In genomic region chr9:95510693-95511404, GRCm38 (mm10) we compare ENCODE assay signal across 8 mouse cellular contexts. TPM values are rescaled to one million over a fixed set of nuclear protein-coding genes. Genes with fewer than 3 reads are reported as not detected.
DNase-seq lines count a peak whose midpoint lies in the region; ATAC-seq lines count a peak whose summit lies in the region.

No protein-coding gene starts in this region.

- ATAC-seq in embryonic facial prominence, embryonic 14.5 days (ENCODE audit: low read depth) = no peak
- peak; percentile 18; the same call in 1 of the 2 replicates for ATAC-seq in limb, embryonic 12.5 days (ENCODE audit: insufficient number of reproducible peaks, insufficient read depth, low FRiP score, low TSS enrichment, low read depth)
- peak; percentile 18 for ATAC-seq in neural tube, embryonic 15.5 days (ENCODE audit: low FRiP score)

- peaks cover 16% of the 10 kb centered on the region for H3K4me1 ChIP-seq in embryonic facial prominence, embryonic 14.5 days (ENCODE audit: control insufficient read depth, insufficient read depth, low read length)
- H3K4me1 ChIP-seq in limb, embryonic 12.5 days (replicated peaks) = peaks cover 18% of the 10 kb centered on the region
- H3K4me1 ChIP-seq in neural tube, embryonic 15.5 days = peaks cover 21% of the 10 kb centered on the region

- 7% methylated on average over 21 of the region's 21 CpGs for WGBS in embryonic facial prominence, embryonic 14.5 days
- 5% methylated on average over 21 of the region's 21 CpGs for WGBS in limb, embryonic 12.5 days
- WGBS in neural tube, embryonic 15.5 days = 9% methylated on average over 21 of the region's 21 CpGs

- H3K27ac ChIP-seq in embryonic facial prominence, embryonic 14.5 days (replicated peaks; ENCODE audit: low read depth, low read length) = peak overlapping the region; percentile 91
- peak overlapping the region; percentile 92; the same call in 1 of the 2 replicates for H3K27ac ChIP-seq in limb, embryonic 12.5 days
- peak overlapping the region; percentile 95; the same call in 1 of the 2 replicates for H3K27ac ChIP-seq in neural tube, embryonic 15.5 days (replicated peaks)

- peak overlapping the region; percentile 94 for H3K4me2 ChIP-seq in embryonic facial prominence, embryonic 14.5 days (ENCODE audit: low read depth, low read length)
- H3K4me2 ChIP-seq in limb, embryonic 12.5 days = peak overlapping the region; percentile 88
- H3K4me2 ChIP-seq in neural tube, embryonic 15.5 days = peak overlapping the region; percentile 97

- H3K9me3 ChIP-seq in embryonic facial prominence, embryonic 14.5 days (ENCODE audit: control insufficient read depth, low read length) = no peaks in the 10 kb centered on the region
- H3K9me3 ChIP-seq in limb, embryonic 12.5 days = no peaks in the 10 kb centered on the region
- no peaks in the 10 kb centered on the region for H3K9me3 ChIP-seq in neural tube, embryonic 15.5 days (replicated peaks)

- no peaks in the 10 kb centered on the region for H3K27me3 ChIP-seq in embryonic facial prominence, embryonic 14.5 days (replicated peaks; ENCODE audit: control insufficient read depth, insufficient read depth, low read length)
- H3K27me3 ChIP-seq in limb, embryonic 12.5 days = no peaks in the 10 kb centered on the region
- H3K27me3 ChIP-seq in neural tube, embryonic 15.5 days (replicated peaks) = no peaks in the 10 kb centered on the region

- H3K4me3 ChIP-seq in embryonic facial prominence, embryonic 14.5 days (ENCODE audit: low read depth, low read length) = peak overlapping the region; percentile 99
- H3K4me3 ChIP-seq in limb, embryonic 12.5 days (replicated peaks) = peak overlapping the region; percentile 96
- H3K4me3 ChIP-seq in neural tube, embryonic 15.5 days (replicated peaks) = peak overlapping the region; percentile 97

- H3K36me3 ChIP-seq in embryonic facial prominence, embryonic 14.5 days (ENCODE audit: control insufficient read depth, insufficient read depth, low read length) = no peaks in the 10 kb centered on the region
- no peaks in the 10 kb centered on the region for H3K36me3 ChIP-seq in limb, embryonic 12.5 days
- H3K36me3 ChIP-seq in neural tube, embryonic 15.5 days = no peaks in the 10 kb centered on the region

- DNase-seq in kidney, adult 11 months = peak; percentile 14
- DNase-seq in kidney, adult 18-20 months = no peak
- DNase-seq in MN1 (ENCODE audit: low spot score) = peak; percentile 63
- peak; percentile 5 for DNase-seq in embryonic facial prominence, embryonic 14.5 days (ENCODE audit: low spot score)
- DNase-seq in gastrocnemius, adult 8-10 months (ENCODE audit: low spot score in 2 of 2) = no peak
- DNase-seq in cerebellum, adult 11-12 months = no peak

- peak overlapping the region; percentile 97 for H3K9ac ChIP-seq in embryonic facial prominence, embryonic 14.5 days (ENCODE audit: low read depth, low read length)
- peak overlapping the region; percentile 93 for H3K9ac ChIP-seq in limb, embryonic 12.5 days (replicated peaks)
- peak overlapping the region; percentile 88 for H3K9ac ChIP-seq in neural tube, embryonic 15.5 days (replicated peaks)

RNA-seq across cellular contexts. Expression of gene U2surp, which starts 0.9 kb away (rescaled TPM):
- polyA plus RNA-seq in embryonic facial prominence, embryonic 14.5 days (2014; fragmentation: Nextera tagmentation; extraction: Ambion mirVana) = 97.0 and 108 TPM in 2 replicates
- polyA plus RNA-seq in limb, embryonic 12.5 days (2016; fragmentation: Nextera tagmentation; extraction: Ambion mirVana) = 154 and 175 TPM in 2 replicates
- polyA plus RNA-seq in neural tube, embryonic 15.5 days (2015; fragmentation: Nextera tagmentation; extraction: Ambion mirVana) = 115 and 128 TPM in 2 replicates
- total RNA-seq in gastrocnemius, adult 8-10 months (2022) = 10 to 100 TPM; 20.8 to 27.5 (median 25.5) TPM

RNA-seq across cellular contexts. Expression of gene Paqr9, which starts 48.6 kb away (rescaled TPM):
- 0.41 and 0.47 TPM in 2 replicates for polyA plus RNA-seq in embryonic facial prominence, embryonic 14.5 days (2014; fragmentation: Nextera tagmentation; extraction: Ambion mirVana)
- 0.20 and 0.31 TPM in 2 replicates for polyA plus RNA-seq in limb, embryonic 12.5 days (2016; fragmentation: Nextera tagmentation; extraction: Ambion mirVana)
- 6.5 and 8.8 TPM in 2 replicates for polyA plus RNA-seq in neural tube, embryonic 15.5 days (2015; fragmentation: Nextera tagmentation; extraction: Ambion mirVana)
- total RNA-seq in gastrocnemius, adult 8-10 months (2022) = 1 to 10 TPM; 1.9 to 3.7 (median 2.3) TPM

Comparison
In these comparisons a context has a peak if more than half of its experiments do, and no peak if none do; other contexts are left out.
1. DNase-seq: peak in kidney, adult 11 months (single experiment), MN1 (single experiment) and embryonic facial prominence, embryonic 14.5 days (single experiment); none in kidney, adult 18-20 months (single experiment), gastrocnemius, adult 8-10 months (0 of 2) and cerebellum, adult 11-12 months (single experiment).
2. Peak in every context shown above with its lines, with median percentiles within 50 percentile points of each other: H3K27ac ChIP-seq, H3K4me2 ChIP-seq, H3K4me3 ChIP-seq and H3K9ac ChIP-seq.